Mouse (Mus musculus): ENCODE measurements around the gene Cyp4a29. TPM values are rescaled to one million over a fixed set of nuclear protein-coding genes. Genes with fewer than 3 reads are reported as not detected.
"Not testable (repeated sequence)": the region's sequence is repeated elsewhere in the genome, so short reads cannot be mapped to it uniquely, and the experiment has no call there.

Gene Cyp4a29
- not detected in 2 replicates for polyA plus RNA-seq (2015; fragmentation: Nextera tagmentation; extraction: Ambion mirVana)

DNA sequence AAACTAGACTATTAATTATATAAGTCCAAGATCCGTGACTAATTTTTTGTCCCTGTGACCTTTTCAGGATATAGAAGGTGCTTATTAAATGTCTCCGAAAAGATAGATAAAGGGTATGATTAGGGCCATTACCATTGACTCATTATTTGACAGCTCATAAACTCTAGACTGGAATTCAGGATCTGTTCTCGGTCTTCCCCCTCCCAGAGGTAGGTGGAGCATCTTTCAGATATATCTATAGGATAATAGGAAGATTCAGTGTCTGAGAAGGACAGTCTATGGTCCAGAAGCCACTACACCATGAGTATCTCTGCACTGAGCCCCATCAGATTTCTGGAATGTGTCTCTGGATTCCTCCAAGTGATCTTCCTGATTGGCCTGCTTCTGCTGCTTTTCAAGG, at the start of gene Cyp4a29:
Gene Cyp4a29 (plus strand): TSS at position 301 of the 400 bp plus-strand sequence.
- no peak within 1 kb of the TSS for H3K4me3 ChIP-seq
- no peak for ATAC-seq (ENCODE audit: insufficient number of reproducible peaks, insufficient read depth, low FRiP score, low TSS enrichment, low read depth)
- H3K4me2 ChIP-seq = no peak within 1 kb of the TSS
- no peaks in the 10 kb centered on the region for H3K27me3 ChIP-seq
- H3K36me3 ChIP-seq = no peaks in the 10 kb centered on the region
- H3K4me1 ChIP-seq = no peaks in the 10 kb centered on the region
- no peak within 1 kb of the TSS for H3K9ac ChIP-seq
- H3K27ac ChIP-seq = no peak within 1 kb of the TSS
- 80% methylated on average over 3 of the region's 3 CpGs for WGBS
- H3K9me3 ChIP-seq = no peaks in the 10 kb centered on the region

- ATAC-seq (ENCODE audit: insufficient number of reproducible peaks, insufficient read depth, low FRiP score, low TSS enrichment, low read depth); H3K9me3 ChIP-seq; H3K4me2 ChIP-seq; H3K9ac ChIP-seq; H3K27ac ChIP-seq; H3K27me3 ChIP-seq; H3K36me3 ChIP-seq; H3K4me3 ChIP-seq; H3K4me1 ChIP-seq: not testable (repeated sequence)
- WGBS = 79% methylated on average over 2 of the region's 2 CpGs
Measured at GRCm38 (mm10) chr4:115232901-115233300, 9.0 kb upstream of the Cyp4a29 start.

- 71% methylated on average over 1 of the region's 1 CpGs for WGBS
- H3K9ac ChIP-seq = no peak overlapping the region
- no peaks in the 10 kb centered on the region for H3K4me1 ChIP-seq
- no peak overlapping the region for H3K4me2 ChIP-seq
- H3K4me3 ChIP-seq = no peak overlapping the region
- peak; percentile 56; the same call in 1 of the 2 replicates for ATAC-seq (ENCODE audit: insufficient number of reproducible peaks, insufficient read depth, low FRiP score, low TSS enrichment, low read depth)
- H3K9me3 ChIP-seq = no peaks in the 10 kb centered on the region
- H3K27ac ChIP-seq = no peak overlapping the region
- H3K27me3 ChIP-seq = no peaks in the 10 kb centered on the region
- H3K36me3 ChIP-seq = no peaks in the 10 kb centered on the region
Measured at GRCm38 (mm10) chr4:115236462-115237096, 5.3 kb upstream of the Cyp4a29 start.

- H3K9ac ChIP-seq; H3K4me3 ChIP-seq; H3K27me3 ChIP-seq; H3K4me2 ChIP-seq; H3K9me3 ChIP-seq; H3K27ac ChIP-seq; H3K36me3 ChIP-seq; H3K4me1 ChIP-seq; ATAC-seq (ENCODE audit: insufficient number of reproducible peaks, insufficient read depth, low FRiP score, low TSS enrichment, low read depth): not testable (repeated sequence)
- 81% methylated on average over 3 of the region's 4 CpGs for WGBS
Measured at GRCm38 (mm10) chr4:115264687-115265569, 23.0 kb downstream of the Cyp4a29 start.

- not testable (repeated sequence) for H3K4me3 ChIP-seq; H3K4me2 ChIP-seq; ATAC-seq (ENCODE audit: insufficient number of reproducible peaks, insufficient read depth, low FRiP score, low TSS enrichment, low read depth); H3K27ac ChIP-seq; H3K36me3 ChIP-seq; H3K27me3 ChIP-seq; H3K4me1 ChIP-seq; H3K9me3 ChIP-seq; H3K9ac ChIP-seq
- WGBS = 91% methylated on average over 2 of the region's 3 CpGs
Measured at GRCm38 (mm10) chr4:115278215-115278982, 36.5 kb downstream of the Cyp4a29 start.

- H3K27ac ChIP-seq = no peak overlapping the region
- 0 out of 2 replicates have a peak, but pooled peaks cover 3% of the 10 kb centered on the region for H3K4me1 ChIP-seq
- no peak for ATAC-seq (ENCODE audit: insufficient number of reproducible peaks, insufficient read depth, low FRiP score, low TSS enrichment, low read depth)
- peak overlapping the region; percentile 59 for H3K4me2 ChIP-seq
- H3K9ac ChIP-seq = peak overlapping the region; percentile 54; the same call in 1 of the 2 replicates
- no peaks in the 10 kb centered on the region for H3K27me3 ChIP-seq
- H3K4me3 ChIP-seq = no peak overlapping the region
- H3K36me3 ChIP-seq = no peaks in the 10 kb centered on the region
- no peaks in the 10 kb centered on the region for H3K9me3 ChIP-seq
Measured at GRCm38 (mm10) chr4:115280342-115280741, 38.5 kb downstream of the Cyp4a29 start.

- peak overlapping the region; percentile 59 for H3K4me2 ChIP-seq
- H3K27ac ChIP-seq; H3K36me3 ChIP-seq; H3K27me3 ChIP-seq; H3K9me3 ChIP-seq; ATAC-seq (ENCODE audit: insufficient number of reproducible peaks, insufficient read depth, low FRiP score, low TSS enrichment, low read depth); H3K4me1 ChIP-seq: not testable (repeated sequence)
- H3K4me3 ChIP-seq = peak overlapping the region; percentile 40
- peak overlapping the region; percentile 54 for H3K9ac ChIP-seq
- 12% methylated on average over 10 of the region's 10 CpGs for whole genome bisulfite sequencing
Measured at GRCm38 (mm10) chr4:115280779-115281178, 38.9 kb downstream of the Cyp4a29 start.

DNA sequence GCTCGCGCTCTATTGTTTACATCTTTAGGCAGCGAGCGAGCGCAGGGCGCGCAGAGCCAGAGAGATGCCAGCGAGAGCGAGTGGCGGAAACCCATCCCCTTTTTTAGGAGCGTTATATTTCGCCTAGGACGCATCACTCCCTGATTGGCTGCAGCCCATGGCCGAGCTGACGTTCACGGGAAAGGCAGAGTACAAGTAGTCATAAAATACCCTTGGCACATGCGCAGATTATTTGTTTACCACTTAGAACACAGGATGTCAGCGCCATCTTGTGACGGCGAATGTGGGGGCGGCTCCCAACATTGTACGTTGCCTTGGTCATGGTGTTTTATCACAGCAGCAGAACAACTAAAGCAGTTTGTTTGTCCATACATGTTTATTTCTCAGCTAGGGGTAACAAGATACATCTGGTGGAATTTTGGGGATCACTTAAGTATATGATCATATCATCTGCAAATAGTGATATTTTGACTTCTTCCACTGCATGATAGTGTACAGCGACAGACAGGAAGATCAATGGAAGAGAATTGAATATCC, 39.4 kb downstream of the Cyp4a29 start:
- not testable (repeated sequence) for H3K9me3 ChIP-seq; H3K4me1 ChIP-seq; H3K27me3 ChIP-seq; H3K36me3 ChIP-seq; H3K27ac ChIP-seq; ATAC-seq (ENCODE audit: insufficient number of reproducible peaks, insufficient read depth, low FRiP score, low TSS enrichment, low read depth)
- peak overlapping the region; percentile 54; the same call in 1 of the 2 replicates for H3K9ac ChIP-seq
- 7% methylated on average over 23 of the region's 23 CpGs for WGBS
- peak overlapping the region; percentile 59 for H3K4me2 ChIP-seq
- peak overlapping the region; percentile 40 for H3K4me3 ChIP-seq

DNA sequence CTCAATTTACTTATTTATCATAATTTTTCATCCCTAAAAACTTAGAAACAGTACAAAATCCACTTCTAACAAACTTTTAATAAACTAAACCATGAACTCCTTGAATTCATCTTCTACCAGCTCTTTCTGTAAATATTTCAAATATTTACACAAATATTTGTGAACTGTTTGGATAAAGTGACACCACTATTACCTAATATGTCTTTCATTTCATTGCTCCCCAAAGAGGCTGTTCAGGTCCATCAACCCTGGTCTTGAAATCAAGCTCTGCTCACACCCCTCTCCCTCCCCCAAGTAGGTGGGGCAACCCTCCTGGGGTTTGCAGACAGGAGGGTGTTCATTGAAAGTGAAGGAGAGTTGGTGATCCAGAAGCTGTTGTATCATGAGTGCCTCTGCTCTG, 56.9 kb downstream of the Cyp4a29 start, which contains the start of gene Cyp4a12a:
Gene Cyp4a12a (plus strand): TSS at position 301 of the 400 bp plus-strand sequence.
- not testable (repeated sequence) for H3K9me3 ChIP-seq; H3K4me1 ChIP-seq; H3K27me3 ChIP-seq; H3K9ac ChIP-seq; H3K27ac ChIP-seq; H3K4me2 ChIP-seq; H3K36me3 ChIP-seq; ATAC-seq (ENCODE audit: insufficient number of reproducible peaks, insufficient read depth, low FRiP score, low TSS enrichment, low read depth); H3K4me3 ChIP-seq

Measured in embryonic facial prominence, embryonic 13.5 days (tissue).